Mouse (Mus musculus) olfactory bulb, adult 2 months (tissue): Measurements from ENCODE around the gene Fsd1. TPM values are rescaled to one million over a fixed set of nuclear protein-coding genes. Genes with fewer than 3 reads are reported as not detected.

ENCODE experiments used
- H3K27ac ChIP-seq: fragments of 200-500 bp; 2 replicates; pipeline ENCODE4 v1.5.1; 2012; ENCODE audit warnings: low read depth, low read length; ENCODE audit not compliant: insufficient read depth
- H3K4me1 ChIP-seq: fragments of 200-500 bp; 2 replicates; pipeline ENCODE4 v1.6.1; 2012; ENCODE audit warnings: low read length; ENCODE audit not compliant: control insufficient read depth, insufficient read depth
- H3K4me3 ChIP-seq: fragments of 200-500 bp; 2 replicates; pipeline ENCODE4 v1.5.1; 2012; ENCODE audit warnings: mild to moderate bottlenecking, low read depth, low read length, moderate library complexity; ENCODE audit not compliant: insufficient read depth
- CTCF ChIP-seq: fragments of 200-500 bp; IDR thresholded peaks from 2 replicates; pipeline ENCODE4 v1.5.1; 2012; ENCODE audit warnings: low read depth, mild to moderate bottlenecking, low read length, moderate library complexity; ENCODE audit not compliant: insufficient read depth
- POLR2A ChIP-seq: fragments of 200-500 bp; IDR thresholded peaks from 2 replicates; pipeline ENCODE4 v1.6.1; 2012; ENCODE audit warnings: mild to moderate bottlenecking, low read depth, low read length, moderate library complexity; ENCODE audit not compliant: insufficient read depth
- WGBS: fragments of 180-500 bp; shearing (Covaris S2); methylation state at CpG from one replicate; pipeline ENCODE4 v1.1.7; 2018; 5-methylcytosine and 5-hydroxymethylcytosine counted together
- polyA plus RNA-seq: library from polyadenylated mRNA; stranded (reverse); fragments of >200 nt; gene quantifications from 2 replicates; pipeline ENCODE4 v1.2.4, GENCODE M21; 2012; ENCODE audit warnings: low replicate concordance; ENCODE audit not compliant: missing spikeins, insufficient read depth, insufficient read length

The Fsd1 gene
- polyA plus RNA-seq, 1 experiment, result not detected

DNA sequence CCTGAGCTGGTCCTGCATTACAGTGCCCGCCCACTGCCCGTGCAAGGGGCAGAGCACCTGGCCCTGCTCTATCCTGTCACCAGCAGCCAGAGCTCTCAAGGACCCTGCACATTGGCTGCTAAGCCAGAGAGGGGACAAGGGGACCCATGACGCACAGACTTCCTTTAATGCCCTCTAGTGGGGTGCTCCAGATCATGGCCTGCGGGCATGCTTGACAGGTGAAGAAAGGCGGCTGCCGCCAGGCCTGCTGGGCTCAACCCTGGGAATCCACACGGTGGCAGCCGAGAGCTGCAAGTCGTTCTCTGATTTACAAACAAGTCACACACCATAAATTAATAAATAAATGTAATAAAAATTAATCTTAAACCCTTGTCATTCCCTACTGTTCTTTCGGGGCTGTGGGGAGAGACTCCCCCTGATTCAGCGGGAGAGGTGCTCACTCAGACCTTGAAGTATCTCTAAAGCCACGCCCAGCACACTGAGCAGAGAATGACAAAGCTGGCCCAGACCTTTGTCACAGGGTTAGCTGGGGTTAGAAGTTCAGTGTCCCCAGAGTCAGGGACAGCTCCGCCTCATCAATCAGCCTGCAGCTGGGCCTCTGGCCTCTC is 9.9 kb upstream of the Fsd1 start:
- H3K4me3 ChIP-seq, result no peak overlapping the region
- TF ChIP-seq CTCF (peak; percentile 49), POLR2A (no peak)
- whole genome bisulfite sequencing, result 20% methylated on average over 13 of the region's 13 CpGs
- H3K27ac ChIP-seq, result no peak overlapping the region
- peaks cover 3% of the 10 kb centered on the region; the same call in 1 of the 2 replicates for H3K4me1 ChIP-seq

- no peak overlapping the region for H3K27ac ChIP-seq
- TF ChIP-seq POLR2A, result no peak
- TF ChIP-seq CTCF, result no peak
- WGBS, result 79% methylated on average over 3 of the region's 3 CpGs
Observed at GRCm38 (mm10) chr17:55977301-55977700, 9.0 kb upstream of the Fsd1 start.

GRCm38 (mm10) chr17:55990278-55990898 is 4.1 kb downstream of the Fsd1 start:
- H3K27ac ChIP-seq, result no peak overlapping the region
- H3K4me1 ChIP-seq, result peaks cover 20% of the 10 kb centered on the region
- WGBS, result 88% methylated on average over 8 of the region's 8 CpGs
- no peak overlapping the region for H3K4me3 ChIP-seq
- TF ChIP-seq CTCF (no peak), POLR2A (no peak)

More at GRCm38 (mm10) chr17:55977301-55977700, 9.0 kb upstream of the Fsd1 start:
- peaks cover 2% of the 10 kb centered on the region; the same call in 1 of the 2 replicates for H3K4me1 ChIP-seq
- no peak overlapping the region for H3K4me3 ChIP-seq

- no peak for TF ChIP-seq POLR2A
- WGBS, result 83% methylated on average over 15 of the region's 15 CpGs
- Histone ChIP-seq H3K4me1 (peaks cover 10% of the 10 kb centered on the region), H3K4me3 (no peak overlapping the region), H3K27ac (no peak overlapping the region)
Observed at GRCm38 (mm10) chr17:55996007-55996406, 9.7 kb downstream of the Fsd1 start.

DNA sequence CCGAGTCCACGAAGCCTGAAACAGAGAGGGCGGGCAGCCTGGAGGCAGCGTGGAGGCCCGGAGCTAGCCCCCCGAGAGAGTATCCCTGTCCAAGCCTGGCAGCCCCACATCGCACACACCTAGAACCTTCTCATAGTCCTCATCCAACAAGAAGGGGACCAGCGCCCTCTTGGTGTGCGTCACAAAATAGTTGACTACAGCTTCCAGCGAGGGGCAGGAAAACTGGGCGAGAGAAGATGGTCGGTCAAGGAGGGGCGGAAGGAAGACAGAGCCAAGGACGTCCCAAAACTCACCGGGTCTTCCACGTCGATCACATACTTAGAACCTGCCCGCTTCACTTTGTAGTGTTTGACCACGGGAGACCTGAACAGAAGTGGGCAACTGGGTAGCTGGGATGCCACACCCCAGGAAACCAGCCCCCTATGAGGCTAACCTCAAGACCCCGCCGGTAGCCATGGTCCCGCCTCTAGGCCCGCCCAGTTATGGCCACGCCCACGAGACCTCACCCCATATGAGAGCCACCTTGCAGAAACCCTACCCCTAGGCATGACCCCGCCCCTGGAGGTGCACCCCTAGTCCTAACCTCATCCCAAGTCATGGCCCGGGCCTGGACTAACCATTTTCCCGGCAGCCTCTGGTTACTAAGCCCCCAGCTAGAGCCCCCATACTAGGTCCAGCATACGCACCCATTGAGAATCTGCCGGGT is 13.6 kb downstream of the Fsd1 start:
- Histone ChIP-seq H3K4me1 (no peaks in the 10 kb centered on the region), H3K4me3 (no peak overlapping the region), H3K27ac (no peak overlapping the region)
- 13% methylated on average over 30 of the region's 30 CpGs for WGBS
- TF ChIP-seq POLR2A (no peak), CTCF (no peak)

GRCm38 (mm10) chr17:56003000-56003399 is 16.7 kb downstream of the Fsd1 start:
- no peak overlapping the region for H3K4me3 ChIP-seq
- H3K27ac ChIP-seq, result no peak overlapping the region
- TF ChIP-seq CTCF, result no peak
- no peak for TF ChIP-seq POLR2A
- 81% methylated on average over 3 of the region's 3 CpGs for WGBS
- H3K4me1 ChIP-seq, result no peaks in the 10 kb centered on the region

- H3K4me1 ChIP-seq, result peaks cover 10% of the 10 kb centered on the region
- TF ChIP-seq POLR2A (no peak), CTCF (no peak)
- no peak within 1 kb of the TSS for H3K4me3 ChIP-seq
- H3K27ac ChIP-seq, result no peak within 1 kb of the TSS
- 50% methylated on average over 13 of the region's 13 CpGs for WGBS
Observed at GRCm38 (mm10) chr17:56005415-56006061, 19.2 kb downstream of the Fsd1 start, which contains the start of the genes Stap2 and Mpnd. Gene Stap2, minus strand, starts transcription at chr17:56005584. Gene Mpnd, plus strand, starts transcription at chr17:56005711.

DNA sequence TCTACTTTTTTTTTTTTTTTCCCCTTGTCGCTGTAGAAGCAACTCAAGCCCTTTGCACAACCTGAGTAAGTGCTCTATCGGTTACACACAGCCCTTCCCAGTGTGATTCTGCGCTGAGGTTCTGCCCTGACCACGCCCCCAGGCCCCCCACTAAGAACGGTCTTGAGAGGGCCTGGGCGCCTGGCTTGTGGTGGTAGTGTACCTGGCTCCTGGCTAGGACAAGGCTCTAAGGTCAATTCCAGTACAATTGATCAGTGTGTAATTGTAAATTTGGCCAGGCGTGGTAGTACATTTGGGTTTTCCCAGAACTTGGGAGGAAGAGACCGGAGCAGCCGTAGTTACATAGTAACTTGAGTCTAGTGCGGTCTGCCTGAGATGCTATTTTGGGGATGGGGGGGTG is 20.6 kb downstream of the Fsd1 start:
- no peak for TF ChIP-seq CTCF
- TF ChIP-seq POLR2A, result no peak
- no peak overlapping the region for H3K4me3 ChIP-seq
- H3K4me1 ChIP-seq, result peaks cover 14% of the 10 kb centered on the region
- H3K27ac ChIP-seq, result no peak overlapping the region
- 64% methylated on average over 10 of the region's 10 CpGs for WGBS
